Mouse (Mus musculus) forebrain, embryonic 12.5 days (tissue): ENCODE measurements around the gene Ptgfr. TPM values are rescaled to one million over a fixed set of nuclear protein-coding genes. Genes with fewer than 3 reads are reported as not detected.

ENCODE experiments used
- ATAC-seq: fragments of 200-750 bp; cut with Nextera tagmentation; 2 replicates; pipeline ENCODE4 v1.8.0; 2017; ENCODE audit warnings: moderate TSS enrichment; ENCODE audit not compliant: low FRiP score
- H3K27ac ChIP-seq: fragments of 300-500 bp; sonication (generic); 2 replicates; pipeline ENCODE4 v1.5.1; 2016; ENCODE audit warnings: mild to moderate bottlenecking
- H3K27me3 ChIP-seq: fragments of 300-500 bp; sonication (generic); 2 replicates; pipeline ENCODE4 v1.6.1; 2016; ENCODE audit warnings: mild to moderate bottlenecking
- H3K36me3 ChIP-seq: fragments of 300-500 bp; sonication (generic); replicated peaks from 2 replicates; pipeline ENCODE4 v1.6.1; 2016; ENCODE audit warnings: mild to moderate bottlenecking
- H3K4me1 ChIP-seq: fragments of 300-500 bp; sonication (generic); 2 replicates; pipeline ENCODE4 v1.6.1; 2016
- H3K4me2 ChIP-seq: fragments of 300-500 bp; sonication (generic); 2 replicates; pipeline ENCODE4 v1.6.1; 2016; ENCODE audit warnings: mild to moderate bottlenecking, moderate library complexity
- H3K4me3 ChIP-seq: fragments of 300-500 bp; sonication (generic); replicated peaks from 2 replicates; pipeline ENCODE4 v1.5.1; 2016; ENCODE audit warnings: mild to moderate bottlenecking
- H3K9ac ChIP-seq: fragments of 300-500 bp; sonication (generic); 2 replicates; pipeline ENCODE4 v1.6.1; 2016; ENCODE audit warnings: mild to moderate bottlenecking
- H3K9me3 ChIP-seq: fragments of 300-500 bp; sonication (generic); 2 replicates; pipeline ENCODE4 v1.6.1; 2016
- WGBS: fragments of 180-500 bp; shearing (Covaris S2); methylation state at CpG from one replicate; pipeline ENCODE4 v1.1.7; 2016; 5-methylcytosine and 5-hydroxymethylcytosine counted together
- polyA plus RNA-seq: library from polyadenylated mRNA; unstranded; fragments of >200 nt; fragmentation: Nextera tagmentation; extraction: Ambion mirVana; gene quantifications from 2 replicates; pipeline ENCODE4 v1.2.1, GENCODE M21; 2016

The Ptgfr gene
- polyA plus RNA-seq, 1 experiment from 2014 or later: 0.65 TPM

- H3K4me2 ChIP-seq: no peak overlapping the region
- H3K27me3 ChIP-seq: peaks cover 21% of the 10 kb centered on the region
- H3K9ac ChIP-seq: no peak overlapping the region
- H3K36me3 ChIP-seq: no peaks in the 10 kb centered on the region
- no peaks in the 10 kb centered on the region for H3K9me3 ChIP-seq
- no peak overlapping the region for H3K4me3 ChIP-seq
- WGBS: 59% methylated on average over 3 of the region's 3 CpGs
- peaks cover 14% of the 10 kb centered on the region for H3K4me1 ChIP-seq
- H3K27ac ChIP-seq: no peak overlapping the region
- ATAC-seq: no peak
These were observed 1.6 kb downstream of the Ptgfr start for GRCm38 (mm10) chr3:151835831-151836230.

GRCm38 (mm10) chr3:151827950-151828610 lies 9.3 kb downstream of the Ptgfr start:
- Histone ChIP-seq H3K4me2 (no peak overlapping the region), H3K4me3 (no peak overlapping the region), H3K9me3 (no peaks in the 10 kb centered on the region), H3K4me1 (no peaks in the 10 kb centered on the region), H3K27ac (no peak overlapping the region), H3K36me3 (no peaks in the 10 kb centered on the region), H3K9ac (no peak overlapping the region), H3K27me3 (no peaks in the 10 kb centered on the region)
- 85% methylated on average over 11 of the region's 11 CpGs for WGBS
- ATAC-seq: no peak

GRCm38 (mm10) chr3:151819811-151820210 lies 17.6 kb downstream of the Ptgfr start:
- Histone ChIP-seq H3K4me2 (no peak overlapping the region), H3K36me3 (no peaks in the 10 kb centered on the region), H3K9ac (no peak overlapping the region), H3K4me1 (no peaks in the 10 kb centered on the region), H3K27me3 (no peaks in the 10 kb centered on the region), H3K27ac (no peak overlapping the region), H3K9me3 (no peaks in the 10 kb centered on the region), H3K4me3 (no peak overlapping the region)
- no peak for ATAC-seq
- 81% methylated on average over 4 of the region's 4 CpGs for WGBS

DNA sequence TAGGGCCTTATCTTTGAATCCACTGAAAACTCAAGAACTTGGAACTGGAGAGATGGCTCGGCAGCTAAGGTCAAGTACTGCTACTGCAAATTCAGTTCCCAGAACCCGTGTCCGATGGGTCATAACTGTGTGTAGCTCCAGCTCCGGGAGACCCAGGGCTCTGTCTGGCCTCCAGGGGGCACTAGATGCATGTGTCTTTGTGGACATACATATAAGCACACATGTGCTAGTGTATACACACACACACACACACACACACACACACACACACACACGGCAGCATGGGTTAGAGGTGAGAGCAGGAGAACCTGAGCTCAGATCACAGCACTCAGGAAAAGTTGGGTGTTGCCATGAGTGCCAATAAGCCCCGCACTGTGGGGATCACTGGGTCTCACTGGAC lies 19.2 kb downstream of the Ptgfr start:
- Histone ChIP-seq H3K4me1 (no peaks in the 10 kb centered on the region), H3K27me3 (no peaks in the 10 kb centered on the region), H3K27ac (no peak overlapping the region), H3K9me3 (no peaks in the 10 kb centered on the region), H3K4me3 (no peak overlapping the region), H3K36me3 (no peaks in the 10 kb centered on the region), H3K9ac (no peak overlapping the region), H3K4me2 (no peak overlapping the region)
- WGBS: 73% methylated on average over 6 of the region's 6 CpGs
- no peak for ATAC-seq

DNA sequence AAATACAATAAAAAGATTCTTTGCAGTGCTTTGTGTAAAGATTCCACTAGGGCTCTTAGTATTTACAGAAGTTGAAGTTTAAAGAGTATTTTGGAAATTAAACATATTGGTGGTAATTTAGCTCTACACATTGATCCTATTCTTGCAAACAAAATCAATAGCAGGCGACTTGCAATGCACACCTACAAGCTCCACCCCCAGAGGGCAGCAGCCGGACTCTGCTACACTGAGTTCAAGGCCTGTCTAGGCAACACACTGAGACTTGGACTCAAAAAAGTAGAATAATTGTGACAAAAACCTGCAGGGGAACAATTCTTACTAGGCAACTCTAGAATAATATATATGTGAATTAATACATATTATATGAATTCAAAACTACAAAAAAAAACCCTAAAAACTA lies 28.8 kb downstream of the Ptgfr start:
- Histone ChIP-seq H3K4me1 (no peaks in the 10 kb centered on the region), H3K36me3 (no peaks in the 10 kb centered on the region), H3K9me3 (no peaks in the 10 kb centered on the region), H3K4me3 (no peak overlapping the region), H3K9ac (no peak overlapping the region), H3K27ac (no peak overlapping the region), H3K4me2 (no peak overlapping the region), H3K27me3 (no peaks in the 10 kb centered on the region)
- ATAC-seq: no peak
- 74% methylated on average over 2 of the region's 2 CpGs for WGBS

DNA sequence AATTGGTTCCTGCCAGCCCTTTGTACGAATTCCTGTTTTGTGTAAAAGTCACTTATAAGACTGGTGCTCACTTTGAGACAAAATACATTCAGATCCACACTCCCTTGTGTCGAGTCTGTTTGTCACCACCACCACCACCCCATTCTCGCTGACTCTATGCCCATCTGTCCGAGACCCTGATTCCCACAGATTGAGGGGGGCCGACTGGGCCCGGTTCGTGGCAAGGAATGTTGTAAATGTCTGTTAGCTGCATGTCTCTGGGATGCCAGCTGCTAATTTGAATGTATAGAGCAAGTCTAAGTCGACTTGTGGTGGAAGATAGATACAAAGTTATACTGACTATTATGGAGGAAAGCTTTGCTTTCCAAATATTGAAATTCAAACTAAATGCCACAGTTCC lies 48.8 kb downstream of the Ptgfr start:
- Histone ChIP-seq H3K36me3 (no peaks in the 10 kb centered on the region), H3K27me3 (no peaks in the 10 kb centered on the region), H3K9me3 (no peaks in the 10 kb centered on the region), H3K9ac (no peak overlapping the region), H3K27ac (no peak overlapping the region), H3K4me1 (no peaks in the 10 kb centered on the region), H3K4me3 (no peak overlapping the region), H3K4me2 (no peak overlapping the region)
- no peak for ATAC-seq
- WGBS: 82% methylated on average over 8 of the region's 8 CpGs

DNA sequence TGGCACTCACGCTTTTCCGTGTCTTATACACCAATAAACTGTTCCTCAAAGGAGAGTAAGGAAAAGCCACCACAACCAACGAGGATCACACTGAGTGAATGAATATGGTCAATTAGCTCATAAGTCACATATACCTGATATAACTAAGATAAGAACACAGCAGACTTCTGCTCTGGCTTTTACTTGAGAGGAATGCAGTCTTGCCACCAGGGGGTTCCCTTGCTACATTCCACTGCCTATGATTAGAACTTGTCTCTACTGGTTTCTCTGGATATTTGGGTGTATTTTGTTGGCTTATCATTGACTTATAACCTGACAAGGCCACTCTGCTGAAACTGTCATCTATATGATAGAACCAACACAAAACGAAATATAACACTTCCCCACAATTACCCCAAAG lies 62.3 kb downstream of the Ptgfr start:
- 78% methylated on average over 4 of the region's 4 CpGs for WGBS
- no peaks in the 10 kb centered on the region for H3K36me3 ChIP-seq
- H3K4me1 ChIP-seq: no peaks in the 10 kb centered on the region
- H3K4me3 ChIP-seq: no peak overlapping the region
- no peaks in the 10 kb centered on the region for H3K27me3 ChIP-seq
- no peaks in the 10 kb centered on the region for H3K9me3 ChIP-seq
- ATAC-seq: no peak
- no peak overlapping the region for H3K27ac ChIP-seq
- H3K4me2 ChIP-seq: no peak overlapping the region
- H3K9ac ChIP-seq: no peak overlapping the region

GRCm38 (mm10) chr3:151771074-151771473 lies 66.4 kb downstream of the Ptgfr start:
- WGBS: 65% methylated on average over 3 of the region's 3 CpGs
- no peaks in the 10 kb centered on the region for H3K9me3 ChIP-seq

GRCm38 (mm10) chr3:151749737-151750136 lies 87.7 kb downstream of the Ptgfr start, which contains the start of gene Ifi44:
Gene Ifi44, minus strand, starts transcription at chr3:151749960.
- Histone ChIP-seq H3K27me3 (no peaks in the 10 kb centered on the region), H3K9ac (no peak within 1 kb of the TSS), H3K4me1 (no peaks in the 10 kb centered on the region), H3K9me3 (no peaks in the 10 kb centered on the region), H3K36me3 (no peaks in the 10 kb centered on the region), H3K27ac (no peak within 1 kb of the TSS), H3K4me2 (no peak within 1 kb of the TSS), H3K4me3 (no peak within 1 kb of the TSS)
- 81% methylated on average over 7 of the region's 7 CpGs for WGBS
- no peak for ATAC-seq

More at GRCm38 (mm10) chr3:151771074-151771473, 66.4 kb downstream of the Ptgfr start:
- no peak for ATAC-seq
- Histone ChIP-seq H3K4me1 (no peaks in the 10 kb centered on the region), H3K27ac (no peak overlapping the region), H3K4me2 (no peak overlapping the region), H3K36me3 (no peaks in the 10 kb centered on the region), H3K9ac (no peak overlapping the region), H3K4me3 (no peak overlapping the region), H3K27me3 (no peaks in the 10 kb centered on the region)

DNA sequence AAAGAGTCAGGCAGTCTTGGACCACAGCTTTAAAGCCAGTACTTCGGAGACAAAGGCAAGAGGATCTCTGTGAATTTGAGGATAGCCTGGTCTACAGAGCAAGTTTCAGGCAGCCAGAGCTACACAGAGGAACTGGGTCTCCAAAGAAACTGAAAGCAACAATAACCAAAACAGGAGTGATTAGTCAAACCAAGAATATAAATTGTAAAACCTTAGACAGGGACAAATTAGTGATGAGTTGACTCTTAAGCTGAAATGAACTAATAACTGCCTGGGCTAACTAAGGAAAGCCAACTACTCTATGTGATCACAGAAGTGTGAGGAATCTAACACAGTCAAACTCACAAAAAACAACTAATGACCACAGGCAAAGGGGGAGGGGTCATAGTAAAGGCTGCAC lies 88.9 kb downstream of the Ptgfr start:
- Histone ChIP-seq H3K27ac (no peak overlapping the region), H3K4me3 (no peak overlapping the region), H3K4me1 (no peaks in the 10 kb centered on the region), H3K9ac (no peak overlapping the region), H3K36me3 (no peaks in the 10 kb centered on the region), H3K27me3 (no peaks in the 10 kb centered on the region), H3K9me3 (no peaks in the 10 kb centered on the region), H3K4me2 (no peak overlapping the region)
- 92% methylated on average over 1 of the region's 1 CpGs for WGBS
- no peak for ATAC-seq

Other genes starting within 250 kb of the Ptgfr start
- 0.14 TPM in 1 of 2 replicates, not detected in the other for gene Ifi44, start 87.7 kb downstream of the Ptgfr start, polyA plus RNA-seq
- gene Ifi44l, start 74.7 kb downstream of the Ptgfr start, polyA plus RNA-seq: not detected in 2 replicates